Mouse (Mus musculus): Measurements from ENCODE around the gene Hes2. TPM values are rescaled to one million over a fixed set of nuclear protein-coding genes. Genes with fewer than 3 reads are reported as not detected.

The Hes2 gene
- polyA plus RNA-seq (2014; fragmentation: Nextera tagmentation; extraction: Ambion mirVana): not detected in 2 replicates

DNA sequence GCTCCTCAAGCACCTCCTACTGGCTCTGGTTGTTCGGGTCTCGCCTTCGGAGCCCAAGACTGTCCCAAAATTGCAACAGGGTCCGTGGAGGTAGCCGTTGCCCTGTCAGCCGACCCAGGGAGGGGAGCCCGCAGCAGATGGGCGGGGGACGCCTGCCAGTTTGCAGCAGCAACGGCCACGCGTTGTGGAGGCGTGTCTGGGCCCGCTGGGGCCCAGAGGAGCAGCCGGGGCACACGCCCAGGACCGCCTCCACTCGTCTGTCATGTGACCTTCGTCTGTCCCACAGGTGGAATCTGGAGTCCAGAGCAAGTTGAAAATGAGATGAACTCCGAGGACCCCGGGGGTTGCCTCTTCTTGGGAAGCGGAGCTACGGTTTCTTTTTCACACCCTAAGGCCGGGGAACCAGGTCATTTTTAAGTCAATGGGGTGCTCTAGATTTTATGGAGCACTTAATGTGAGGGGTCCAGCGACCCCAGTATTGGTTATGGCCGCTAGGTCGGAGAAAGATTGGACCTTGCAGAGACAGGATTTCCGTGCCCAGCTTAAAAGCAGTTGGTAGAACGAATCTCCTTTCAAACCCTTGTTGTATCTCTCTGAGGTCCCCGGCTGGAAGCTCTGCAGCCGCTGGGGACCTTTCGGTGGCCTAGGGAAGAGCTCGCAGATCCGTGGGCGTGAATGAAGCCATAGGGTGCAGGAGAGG lies at the start of gene Hes2:
TSS of gene Hes2 (plus strand) at position 283 of the 700 bp plus-strand sequence.
- 5% methylated on average over 35 of the region's 35 CpGs for WGBS
- H3K9ac ChIP-seq (ENCODE audit: low read depth, low read length): no peak within 1 kb of the TSS; the same call in 1 of the 2 replicates
- no peaks in the 10 kb centered on the region for H3K36me3 ChIP-seq (ENCODE audit: control insufficient read depth, insufficient read depth, low read length)
- H3K9me3 ChIP-seq (ENCODE audit: control insufficient read depth, low read length): no peaks in the 10 kb centered on the region
- no peak within 1 kb of the TSS for H3K27ac ChIP-seq (ENCODE audit: low read depth, low read length)
- peak within 1 kb of the TSS; percentile 68 for H3K4me2 ChIP-seq
- H3K4me3 ChIP-seq (ENCODE audit: low read depth, low read length): peak within 1 kb of the TSS; percentile 36
- peak; percentile 44 for ATAC-seq (replicated peaks; ENCODE audit: low FRiP score)
- peak; percentile 60 for DNase-seq (ENCODE audit: low spot score)
- peaks cover 15% of the 10 kb centered on the region for H3K4me1 ChIP-seq (replicated peaks; ENCODE audit: control insufficient read depth, insufficient read depth, low read length)
- peaks cover 59% of the 10 kb centered on the region for H3K27me3 ChIP-seq (replicated peaks; ENCODE audit: control insufficient read depth, insufficient read depth, low read length)

DNA sequence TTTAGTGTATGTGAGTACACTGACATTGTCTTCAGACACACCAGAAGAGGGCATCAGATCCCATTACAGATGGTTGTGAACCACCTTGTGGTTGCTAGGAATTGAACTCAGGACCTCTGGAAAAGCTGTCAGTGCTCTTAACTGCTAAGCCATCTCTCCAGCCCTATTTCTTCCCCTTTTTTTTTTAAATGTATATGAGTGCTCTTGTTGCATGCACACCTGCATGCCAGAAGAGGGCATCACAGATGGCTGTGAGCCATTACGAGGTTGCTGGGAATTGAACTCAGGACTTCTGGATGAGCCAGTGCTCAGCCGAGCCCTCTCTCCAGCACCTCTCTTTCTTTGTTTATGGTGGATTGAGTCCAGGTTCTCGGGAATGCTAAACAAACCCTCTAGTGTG lies 49.2 kb upstream of the Hes2 start:
- ATAC-seq (replicated peaks; ENCODE audit: low FRiP score) (no peak), DNase-seq (ENCODE audit: low spot score) (no peak)
- no peaks in the 10 kb centered on the region for H3K9me3 ChIP-seq (ENCODE audit: control insufficient read depth, low read length)
- no peak overlapping the region for H3K27ac ChIP-seq (ENCODE audit: low read depth, low read length)
- H3K4me3 ChIP-seq (ENCODE audit: low read depth, low read length): no peak overlapping the region
- H3K4me2 ChIP-seq: no peak overlapping the region
- H3K9ac ChIP-seq (ENCODE audit: low read depth, low read length): no peak overlapping the region
- H3K4me1 ChIP-seq (replicated peaks; ENCODE audit: control insufficient read depth, insufficient read depth, low read length): peaks cover 34% of the 10 kb centered on the region
- peaks cover 9% of the 10 kb centered on the region for H3K27me3 ChIP-seq (replicated peaks; ENCODE audit: control insufficient read depth, insufficient read depth, low read length)
- WGBS: 85% methylated on average over 3 of the region's 3 CpGs
- H3K36me3 ChIP-seq (ENCODE audit: control insufficient read depth, insufficient read depth, low read length): 0 out of 2 replicates have a peak, but pooled peaks cover 6% of the 10 kb centered on the region

DNA sequence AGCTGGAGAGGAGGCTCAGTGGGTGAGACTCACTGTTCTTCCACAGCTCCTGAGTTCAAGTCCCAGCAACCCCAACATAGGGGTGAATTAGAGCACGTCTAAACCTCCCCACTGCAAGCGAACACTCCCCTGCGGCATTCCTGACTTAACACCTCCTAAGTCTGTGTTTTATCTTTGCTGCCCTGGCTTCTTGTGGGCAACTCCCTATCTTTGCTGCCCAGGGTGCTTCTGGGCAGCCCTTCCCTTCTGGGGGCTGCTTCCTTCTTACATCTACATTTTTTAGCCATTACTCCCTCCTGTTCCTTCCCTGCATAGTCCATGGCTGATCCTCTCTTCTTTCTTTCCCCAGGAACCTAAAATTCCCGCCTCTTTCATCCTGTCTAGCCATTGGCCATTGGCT lies 48.0 kb upstream of the Hes2 start:
- peak overlapping the region; percentile 31; the same call in 1 of the 2 replicates for H3K9ac ChIP-seq (ENCODE audit: low read depth, low read length)

DNA sequence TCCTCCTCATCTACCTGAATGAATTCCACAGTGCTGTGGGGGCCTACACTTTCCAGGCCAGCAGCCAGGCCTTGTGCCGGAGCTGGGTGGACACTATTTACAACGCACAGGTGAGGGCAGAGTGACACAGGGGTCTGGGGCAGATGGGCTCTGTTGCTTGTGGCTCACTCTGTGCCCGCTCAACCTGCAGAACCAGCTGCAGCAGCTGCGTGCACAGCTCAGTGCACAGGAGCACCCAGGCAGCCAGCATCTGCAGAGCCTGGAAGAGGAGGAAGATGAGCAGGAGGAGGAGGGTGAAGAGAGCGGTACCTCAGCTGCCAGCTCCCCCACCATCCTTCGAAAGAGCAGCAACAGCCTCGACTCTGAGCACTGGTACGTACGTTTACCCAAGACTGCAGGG lies 46.3 kb upstream of the Hes2 start:
- H3K27me3 ChIP-seq (replicated peaks; ENCODE audit: control insufficient read depth, insufficient read depth, low read length): peaks cover 35% of the 10 kb centered on the region
- no peak for ATAC-seq (replicated peaks; ENCODE audit: low FRiP score)
- no peak overlapping the region for H3K4me2 ChIP-seq
- no peak overlapping the region for H3K4me3 ChIP-seq (ENCODE audit: low read depth, low read length)
- H3K9ac ChIP-seq (ENCODE audit: low read depth, low read length): no peak overlapping the region
- WGBS: 84% methylated on average over 9 of the region's 9 CpGs
- H3K4me1 ChIP-seq (replicated peaks; ENCODE audit: control insufficient read depth, insufficient read depth, low read length): peaks cover 42% of the 10 kb centered on the region
- H3K27ac ChIP-seq (ENCODE audit: low read depth, low read length): no peak overlapping the region
- no peak for DNase-seq (ENCODE audit: low spot score)
- H3K9me3 ChIP-seq (ENCODE audit: control insufficient read depth, low read length): no peaks in the 10 kb centered on the region
- 0 out of 2 replicates have a peak, but pooled peaks cover 5% of the 10 kb centered on the region for H3K36me3 ChIP-seq (ENCODE audit: control insufficient read depth, insufficient read depth, low read length)

More for the DNA sequence above, 48.0 kb upstream of the Hes2 start:
- WGBS: 38% methylated on average over 4 of the region's 4 CpGs
- peak overlapping the region; percentile 42 for H3K4me2 ChIP-seq
- peaks cover 39% of the 10 kb centered on the region for H3K4me1 ChIP-seq (replicated peaks; ENCODE audit: control insufficient read depth, insufficient read depth, low read length)
- no peaks in the 10 kb centered on the region for H3K9me3 ChIP-seq (ENCODE audit: control insufficient read depth, low read length)
- ATAC-seq (replicated peaks; ENCODE audit: low FRiP score): peak; percentile 66
- peak overlapping the region; percentile 62 for H3K27ac ChIP-seq (ENCODE audit: low read depth, low read length)
- peaks cover 20% of the 10 kb centered on the region for H3K27me3 ChIP-seq (replicated peaks; ENCODE audit: control insufficient read depth, insufficient read depth, low read length)
- H3K36me3 ChIP-seq (ENCODE audit: control insufficient read depth, insufficient read depth, low read length): 0 out of 2 replicates have a peak, but pooled peaks cover 8% of the 10 kb centered on the region
- no peak overlapping the region for H3K4me3 ChIP-seq (ENCODE audit: low read depth, low read length)
- DNase-seq (ENCODE audit: low spot score): no peak

DNA sequence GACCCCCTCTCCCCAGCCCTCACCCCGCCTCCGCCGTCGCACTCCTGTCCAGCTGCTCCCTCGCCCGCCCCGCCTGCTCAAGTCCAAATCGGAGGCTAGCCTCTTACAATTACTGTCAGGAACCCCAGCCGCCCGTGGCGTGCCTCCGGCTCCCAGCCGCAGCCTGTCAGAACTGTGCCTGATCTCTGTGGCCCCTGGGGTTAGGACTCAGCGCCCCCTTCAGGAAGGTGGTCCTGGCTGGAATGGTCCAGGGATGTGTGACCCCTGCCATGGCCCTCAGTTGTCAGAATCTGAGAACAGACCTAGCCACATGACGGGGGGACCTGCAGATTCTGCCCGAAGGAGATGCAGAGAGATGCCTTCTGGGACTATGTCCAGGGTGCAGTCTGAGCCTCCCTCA lies 44.6 kb upstream of the Hes2 start:
- Histone ChIP-seq H3K36me3 (ENCODE audit: control insufficient read depth, insufficient read depth, low read length) (0 out of 2 replicates have a peak, but pooled peaks cover 5% of the 10 kb centered on the region), H3K27ac (ENCODE audit: low read depth, low read length) (no peak overlapping the region), H3K4me3 (ENCODE audit: low read depth, low read length) (no peak overlapping the region), H3K4me2 (no peak overlapping the region), H3K9ac (ENCODE audit: low read depth, low read length) (no peak overlapping the region), H3K9me3 (ENCODE audit: control insufficient read depth, low read length) (no peaks in the 10 kb centered on the region), H3K4me1 (replicated peaks; ENCODE audit: control insufficient read depth, insufficient read depth, low read length) (peaks cover 28% of the 10 kb centered on the region), H3K27me3 (replicated peaks; ENCODE audit: control insufficient read depth, insufficient read depth, low read length) (peaks cover 53% of the 10 kb centered on the region)
- ATAC-seq (replicated peaks; ENCODE audit: low FRiP score) (no peak), DNase-seq (ENCODE audit: low spot score) (no peak)
- 63% methylated on average over 16 of the region's 16 CpGs for WGBS

DNA sequence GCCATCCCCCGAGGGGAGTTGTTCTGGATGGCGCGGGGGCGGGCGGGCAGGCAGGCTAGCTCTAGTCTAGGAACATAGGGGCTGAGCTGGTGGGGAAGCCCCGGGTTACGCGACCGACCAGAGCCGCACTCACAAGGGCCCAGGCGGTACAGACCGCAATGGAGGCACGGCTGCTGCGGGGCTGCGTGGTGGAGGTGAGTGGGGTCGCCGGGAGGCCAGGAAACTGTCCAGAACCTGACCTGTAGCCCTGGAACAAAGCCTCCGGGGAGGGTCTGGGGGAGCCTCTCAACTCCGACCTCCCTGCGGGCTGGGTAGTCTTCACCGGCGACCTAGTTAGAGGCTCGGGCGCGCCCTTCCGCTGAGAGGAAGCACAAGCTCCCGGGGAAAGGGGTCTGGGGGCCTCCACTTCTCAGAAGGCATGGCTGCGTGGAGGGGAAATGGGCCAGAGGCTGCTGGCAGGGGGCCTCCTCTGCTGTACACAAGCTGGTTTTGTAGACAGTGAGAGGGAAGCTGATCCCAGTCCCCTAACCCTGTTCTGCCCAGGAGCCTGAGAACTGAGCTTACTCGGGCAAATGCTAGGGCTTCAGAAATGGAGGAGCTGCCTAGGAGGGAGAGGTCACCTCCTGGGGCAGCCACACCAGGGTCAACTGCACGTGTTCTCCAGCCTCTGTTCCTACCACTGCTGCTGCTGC lies 42.6 kb upstream of the Hes2 start, which contains the start of gene Tnfrsf25:
TSS of gene Tnfrsf25 (plus strand) at position 14 of the 692 bp plus-strand sequence.
- 3% methylated on average over 30 of the region's 30 CpGs for WGBS
- peak within 1 kb of the TSS; percentile 63 for H3K4me2 ChIP-seq
- peak within 1 kb of the TSS; percentile 11; the same call in 1 of the 2 replicates for H3K4me3 ChIP-seq (ENCODE audit: low read depth, low read length)
- H3K27ac ChIP-seq (ENCODE audit: low read depth, low read length): no peak within 1 kb of the TSS
- H3K4me1 ChIP-seq (replicated peaks; ENCODE audit: control insufficient read depth, insufficient read depth, low read length): peaks cover 35% of the 10 kb centered on the region
- H3K9ac ChIP-seq (ENCODE audit: low read depth, low read length): peak within 1 kb of the TSS; percentile 52
- no peaks in the 10 kb centered on the region for H3K9me3 ChIP-seq (ENCODE audit: control insufficient read depth, low read length)
- ATAC-seq (replicated peaks; ENCODE audit: low FRiP score) (0 out of 2 replicates have a peak, but pooled peaks have one; percentile 9), DNase-seq (ENCODE audit: low spot score) (no peak)
- H3K36me3 ChIP-seq (ENCODE audit: control insufficient read depth, insufficient read depth, low read length): 0 out of 2 replicates have a peak, but pooled peaks cover 5% of the 10 kb centered on the region
- peaks cover 72% of the 10 kb centered on the region for H3K27me3 ChIP-seq (replicated peaks; ENCODE audit: control insufficient read depth, insufficient read depth, low read length)

DNA sequence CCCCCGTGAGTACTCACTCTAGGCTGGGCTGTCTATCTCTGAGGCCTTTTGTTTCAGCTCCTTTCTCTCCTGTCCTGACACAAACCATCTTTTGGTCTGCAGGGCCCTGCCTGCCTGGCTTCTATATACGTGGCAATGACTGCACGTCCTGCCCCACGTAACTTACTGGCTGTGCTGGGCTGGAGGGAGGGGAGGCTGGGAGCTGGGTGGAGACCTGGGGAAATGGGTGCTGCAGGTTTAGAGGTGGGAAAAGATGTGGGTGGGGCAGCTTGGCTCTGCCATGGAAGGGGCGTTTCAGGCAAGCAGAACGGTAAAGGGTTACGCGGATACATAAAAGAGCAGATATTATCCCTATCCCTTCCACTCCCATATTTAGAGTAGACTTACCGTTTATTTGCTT lies 41.1 kb upstream of the Hes2 start:
- Histone ChIP-seq H3K9me3 (ENCODE audit: control insufficient read depth, low read length) (no peaks in the 10 kb centered on the region), H3K27me3 (replicated peaks; ENCODE audit: control insufficient read depth, insufficient read depth, low read length) (peaks cover 87% of the 10 kb centered on the region), H3K36me3 (ENCODE audit: control insufficient read depth, insufficient read depth, low read length) (0 out of 2 replicates have a peak, but pooled peaks cover 5% of the 10 kb centered on the region), H3K27ac (ENCODE audit: low read depth, low read length) (no peak overlapping the region), H3K4me2 (no peak overlapping the region), H3K9ac (ENCODE audit: low read depth, low read length) (no peak overlapping the region), H3K4me3 (ENCODE audit: low read depth, low read length) (no peak overlapping the region), H3K4me1 (replicated peaks; ENCODE audit: control insufficient read depth, insufficient read depth, low read length) (peaks cover 30% of the 10 kb centered on the region)
- WGBS: 70% methylated on average over 9 of the region's 9 CpGs
- ATAC-seq (replicated peaks; ENCODE audit: low FRiP score): no peak
- DNase-seq (ENCODE audit: low spot score): no peak

DNA sequence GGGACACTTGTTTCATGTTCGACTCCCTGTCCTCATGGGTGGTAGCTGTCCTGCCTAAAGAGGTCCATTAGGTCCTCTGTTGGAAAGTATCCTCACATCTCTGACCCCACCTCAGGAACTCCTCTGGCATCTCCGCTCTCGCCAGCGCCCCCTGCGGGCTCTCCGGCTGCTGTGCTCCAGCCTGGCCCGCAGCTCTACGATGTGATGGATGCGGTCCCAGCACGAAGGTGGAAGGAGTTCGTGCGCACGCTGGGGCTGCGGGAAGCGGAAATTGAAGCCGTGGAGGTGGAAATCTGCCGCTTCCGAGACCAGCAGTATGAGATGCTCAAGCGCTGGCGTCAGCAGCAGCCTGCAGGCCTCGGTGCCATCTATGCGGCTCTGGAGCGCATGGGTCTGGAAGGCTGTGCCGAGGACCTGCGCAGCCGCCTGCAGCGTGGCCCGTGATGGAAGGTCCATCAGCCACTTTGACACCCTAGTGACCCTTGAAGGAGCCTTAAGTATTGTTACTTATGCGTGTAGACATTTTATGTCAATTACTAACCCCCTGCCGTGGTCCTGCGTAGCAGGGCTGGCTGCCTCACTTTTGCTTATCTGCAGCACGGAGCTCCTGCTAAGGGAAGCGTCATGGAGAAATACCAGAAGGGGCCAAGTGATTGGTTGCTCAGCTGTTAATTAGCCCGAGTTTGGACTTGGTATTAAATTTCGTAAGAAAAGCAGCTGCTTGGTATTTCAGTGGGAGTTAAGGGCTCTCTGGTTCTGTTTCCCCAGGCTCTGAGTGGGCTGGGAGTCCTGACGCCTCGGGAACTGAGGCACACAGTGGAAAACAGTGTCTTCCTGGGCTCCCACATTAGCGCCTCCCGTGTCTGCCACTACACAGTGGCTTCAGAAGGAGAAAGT lies 39.0 kb upstream of the Hes2 start:
- Histone ChIP-seq H3K27me3 (replicated peaks; ENCODE audit: control insufficient read depth, insufficient read depth, low read length) (peaks cover 98% of the 10 kb centered on the region), H3K9ac (ENCODE audit: low read depth, low read length) (no peak overlapping the region), H3K36me3 (ENCODE audit: control insufficient read depth, insufficient read depth, low read length) (0 out of 2 replicates have a peak, but pooled peaks cover 1% of the 10 kb centered on the region), H3K9me3 (ENCODE audit: control insufficient read depth, low read length) (no peaks in the 10 kb centered on the region), H3K4me2 (peak overlapping the region; percentile 55), H3K27ac (ENCODE audit: low read depth, low read length) (no peak overlapping the region), H3K4me3 (ENCODE audit: low read depth, low read length) (peak overlapping the region; percentile 13; the same call in 1 of the 2 replicates), H3K4me1 (replicated peaks; ENCODE audit: control insufficient read depth, insufficient read depth, low read length) (peaks cover 30% of the 10 kb centered on the region)
- ATAC-seq (replicated peaks; ENCODE audit: low FRiP score): no peak
- WGBS: 9% methylated on average over 39 of the region's 39 CpGs
- DNase-seq (ENCODE audit: low spot score): no peak

Measured in liver, embryonic 11.5 days (tissue).